Mouse (Mus musculus): ENCODE results near the gene Hdac11.

DNA sequence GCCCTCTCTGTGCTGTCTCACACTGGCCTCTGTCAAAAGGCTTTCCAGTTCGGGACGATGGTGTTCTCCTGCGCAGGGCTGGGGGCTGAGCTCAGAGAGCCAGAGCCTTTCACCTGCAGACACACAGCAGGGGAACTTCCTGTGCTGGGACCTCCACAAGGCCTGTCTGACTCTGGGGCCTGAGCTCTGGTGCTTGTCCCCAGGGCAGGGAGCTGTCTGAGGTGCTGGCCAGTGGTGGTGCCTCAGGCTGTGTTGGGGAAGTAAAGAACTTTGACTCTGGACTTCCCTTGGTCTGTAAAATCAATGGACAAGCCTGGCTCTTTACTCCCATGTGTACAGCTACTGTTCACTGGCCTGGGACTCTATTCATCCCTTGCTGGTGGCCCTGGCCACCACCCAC is 64.6 kb downstream of the Hdac11 start:
- TF ChIP-seq POLR2A (IDR thresholded peaks at IDR 0.05; ENCODE audit: insufficient read depth, low read depth, low read length) (no peak), CTCF (IDR thresholded peaks at IDR 0.05) (no peak), EP300 (IDR thresholded peaks at IDR 0.05; ENCODE audit: insufficient read depth, low read depth, low read length) (no peak)

Measured in heart, adult 2 months (tissue).